Mouse (Mus musculus) mature B cell (primary cell): ENCODE measurements around the gene Fgfr2.

Source experiments
- in situ Hi-C: fragments of 300-500 bp; cut with MboI; formaldehyde crosslinking; loops from 2 replicates; pipeline ENCODE4 v1.14.3; 2019

The Fgfr2 gene

GRCm38 (mm10) chr7:130865613-130866591 is 2257.2 kb downstream of the Fgfr2 start, which contains the start of gene Plekha1:
TSS of gene Plekha1 (plus strand) at chr7:130865756.
- in situ Hi-C loops, result no loop called here

- in situ Hi-C loops, result no loop called here
Observed at GRCm38 (mm10) chr7:130864711-130865110, 2258.4 kb downstream of the Fgfr2 start.

- in situ Hi-C loops, result no loop called here
Observed at GRCm38 (mm10) chr7:130862501-130862900, 2260.6 kb downstream of the Fgfr2 start.

- in situ Hi-C loops, result no loop called here
Observed at GRCm38 (mm10) chr7:130860721-130861142, 2262.4 kb downstream of the Fgfr2 start.

- in situ Hi-C loops, result no loop called here
Observed at GRCm38 (mm10) chr7:130859926-130860325, 2263.2 kb downstream of the Fgfr2 start.

- in situ Hi-C loops, result no loop called here
Observed at GRCm38 (mm10) chr7:130857973-130858372, 2265.2 kb downstream of the Fgfr2 start.

GRCm38 (mm10) chr7:130855681-130856080 is 2267.5 kb downstream of the Fgfr2 start:
- in situ Hi-C loops, result no loop called here

GRCm38 (mm10) chr7:130854684-130855292 is 2268.4 kb downstream of the Fgfr2 start:
- in situ Hi-C loops, result no loop called here

GRCm38 (mm10) chr7:130847164-130847718 is 2275.9 kb downstream of the Fgfr2 start:
- in situ Hi-C loops, result no loop called here

- in situ Hi-C loops, result no loop called here
Observed at GRCm38 (mm10) chr7:130839380-130840100, 2283.6 kb downstream of the Fgfr2 start.

GRCm38 (mm10) chr7:130838658-130839025 is 2284.5 kb downstream of the Fgfr2 start:
- in situ Hi-C loops, result no loop called here

- in situ Hi-C loops, result no loop called here
Observed at GRCm38 (mm10) chr7:130837941-130838657, 2285.1 kb downstream of the Fgfr2 start.

- in situ Hi-C loops, result no loop called here
Observed at GRCm38 (mm10) chr7:130836066-130836465, 2287.1 kb downstream of the Fgfr2 start.

GRCm38 (mm10) chr7:130834958-130835861 is 2287.9 kb downstream of the Fgfr2 start:
- in situ Hi-C loops, result no loop called here

- in situ Hi-C loops, result no loop called here
Observed at GRCm38 (mm10) chr7:130834299-130834698, 2288.9 kb downstream of the Fgfr2 start.

- in situ Hi-C loops, result no loop called here
Observed at GRCm38 (mm10) chr7:130831586-130831985, 2291.6 kb downstream of the Fgfr2 start.

- in situ Hi-C loops, result no loop called here
Observed at GRCm38 (mm10) chr7:130828475-130828874, 2294.7 kb downstream of the Fgfr2 start.

- in situ Hi-C loops, result no loop called here
Observed at GRCm38 (mm10) chr7:130827844-130828403, 2295.2 kb downstream of the Fgfr2 start.

GRCm38 (mm10) chr7:130827431-130827830 is 2295.7 kb downstream of the Fgfr2 start:
- in situ Hi-C loops, result no loop called here

- in situ Hi-C loops, result no loop called here
Observed at GRCm38 (mm10) chr7:130826343-130826742, 2296.8 kb downstream of the Fgfr2 start.
